Mouse (Mus musculus) frontal cortex, postnatal 36 days (tissue): Measurements from ENCODE around the gene Rbp1.

ENCODE experiments used
- DNase-seq, 2 experiments: peaks; one replicate each; pipeline ENCODE4 v3.0.0; 2022; ENCODE audit warnings: low spot score in 2 of 2

Gene Rbp1

DNA sequence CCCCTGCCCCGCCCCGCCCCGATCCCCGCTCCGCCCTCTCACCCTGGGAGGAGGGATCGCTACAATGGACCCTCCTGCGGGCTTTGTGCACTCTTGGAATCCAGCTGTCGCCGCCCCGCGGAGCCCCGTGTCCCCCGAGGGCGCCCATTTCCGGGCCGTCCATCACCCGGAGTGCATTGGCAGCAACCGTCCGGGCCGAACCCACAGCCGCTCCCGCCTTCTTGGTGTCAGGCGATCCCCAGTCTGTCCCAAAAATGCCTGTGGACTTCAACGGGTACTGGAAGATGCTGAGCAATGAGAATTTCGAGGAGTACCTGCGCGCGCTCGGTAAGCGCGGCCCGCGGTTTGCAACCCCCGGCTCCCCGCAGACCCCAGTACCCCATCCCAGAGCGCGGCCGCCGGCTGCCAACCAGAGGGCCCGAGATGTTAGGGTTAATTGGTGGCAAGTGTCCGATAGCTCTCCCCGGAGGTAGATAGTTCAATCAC is 2.0 kb downstream of the Rbp1 start:
- no peak for DNase-seq

DNA sequence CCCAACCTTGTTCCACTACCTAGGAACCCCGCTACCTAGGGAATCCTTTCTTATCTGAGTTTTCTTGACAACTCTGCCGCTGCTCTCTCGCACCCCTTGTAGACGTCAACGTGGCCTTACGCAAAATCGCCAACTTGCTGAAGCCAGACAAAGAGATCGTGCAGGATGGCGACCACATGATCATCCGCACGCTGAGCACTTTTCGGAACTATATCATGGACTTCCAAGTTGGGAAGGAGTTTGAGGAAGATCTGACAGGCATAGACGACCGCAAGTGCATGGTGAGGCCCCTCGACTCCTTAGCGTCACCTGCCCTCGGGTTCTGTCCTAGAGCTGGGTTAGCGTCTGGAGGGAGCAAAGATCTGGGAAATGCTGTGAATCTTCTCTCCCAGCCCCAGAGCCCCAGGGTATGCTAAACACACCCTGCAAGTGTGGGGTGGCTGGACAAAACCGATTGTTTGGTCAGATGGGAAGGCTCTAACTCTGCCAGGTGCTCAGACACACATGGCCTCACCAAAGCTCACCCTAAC is 2.7 kb downstream of the Rbp1 start:
- DNase-seq = no peak

GRCm38 (mm10) chr9:98427906-98428517 is 5.3 kb downstream of the Rbp1 start:
- DNase-seq = no peak

DNA sequence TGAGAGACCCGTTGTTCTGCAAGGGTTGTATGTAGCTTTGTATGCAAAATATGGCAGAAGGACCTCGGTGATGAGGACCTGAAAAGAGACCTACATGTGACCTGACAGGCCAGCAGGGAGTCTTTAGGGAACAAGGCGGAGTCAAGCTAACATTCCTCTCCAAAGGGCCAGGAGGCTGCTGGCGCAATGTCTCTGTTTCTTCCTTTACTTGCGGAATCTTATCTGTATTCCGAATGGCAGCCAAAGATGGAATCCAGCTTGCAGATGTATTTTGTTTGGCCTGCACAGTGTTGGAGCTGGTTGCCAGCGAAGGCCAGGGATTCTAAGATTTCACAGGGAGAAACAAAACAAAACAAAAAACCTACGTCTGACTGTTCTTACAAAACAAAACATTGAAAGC is 6.0 kb downstream of the Rbp1 start:
- DNase-seq = no peak

DNA sequence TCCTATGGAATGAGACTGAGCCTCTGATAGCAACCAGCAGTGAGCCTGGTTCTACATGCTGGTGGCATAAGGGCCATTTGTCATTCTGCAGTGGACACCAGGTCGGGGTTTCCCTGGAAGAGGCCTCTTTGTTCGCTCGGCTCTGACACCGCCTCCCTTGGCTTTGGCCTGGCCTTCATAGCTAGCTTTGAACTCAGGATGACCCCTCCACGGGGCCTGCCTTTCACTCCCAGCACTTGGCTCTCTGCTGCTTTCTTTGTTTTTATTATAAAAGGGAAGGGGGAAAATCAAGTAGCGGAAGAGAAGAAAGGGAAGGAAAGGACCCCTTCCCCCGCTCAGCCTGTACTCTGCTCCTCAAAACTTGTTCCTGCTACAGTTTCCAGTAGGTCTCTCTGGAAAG is 7.0 kb downstream of the Rbp1 start:
- no peak for DNase-seq

DNA sequence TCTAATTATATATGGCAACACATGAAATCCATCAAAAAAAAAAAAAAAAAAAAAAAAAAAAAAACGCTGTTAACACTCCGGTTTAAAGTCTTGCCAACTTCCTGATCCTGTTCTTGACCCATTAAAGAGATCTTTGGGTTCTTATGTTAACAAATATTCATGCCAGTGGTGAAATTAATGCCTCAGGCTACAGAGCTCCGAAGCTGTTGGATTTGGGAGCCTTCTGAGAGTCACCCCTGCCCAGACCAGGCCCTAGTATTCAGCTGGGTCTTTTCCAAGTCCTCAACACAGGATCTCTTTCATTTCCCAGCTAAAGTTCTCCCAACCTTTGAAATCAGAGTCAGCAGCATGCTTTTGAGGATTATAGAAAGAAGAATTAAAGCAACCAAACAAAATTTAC is 7.8 kb downstream of the Rbp1 start:
- DNase-seq = no peak

DNA sequence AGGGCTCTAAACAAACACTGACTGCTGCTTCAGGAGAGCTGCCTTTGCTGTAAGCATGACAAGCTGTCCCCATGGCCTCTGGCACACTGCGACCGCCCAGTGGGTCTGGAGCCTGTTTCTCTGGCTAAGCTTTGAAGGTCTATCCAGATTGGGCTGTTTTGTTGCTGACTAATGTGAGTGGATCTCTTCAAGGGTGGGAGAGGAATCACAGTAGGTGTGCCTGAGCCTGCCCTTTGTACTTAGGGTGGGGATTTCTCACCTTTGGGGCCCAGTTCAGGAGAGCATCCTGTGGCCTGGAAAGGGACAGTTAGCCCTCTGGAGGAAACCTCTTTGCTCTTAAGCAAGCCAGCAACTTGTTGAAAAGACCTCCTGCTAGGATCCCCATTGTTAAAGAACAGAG is 10.3 kb downstream of the Rbp1 start:
- DNase-seq = no peak

DNA sequence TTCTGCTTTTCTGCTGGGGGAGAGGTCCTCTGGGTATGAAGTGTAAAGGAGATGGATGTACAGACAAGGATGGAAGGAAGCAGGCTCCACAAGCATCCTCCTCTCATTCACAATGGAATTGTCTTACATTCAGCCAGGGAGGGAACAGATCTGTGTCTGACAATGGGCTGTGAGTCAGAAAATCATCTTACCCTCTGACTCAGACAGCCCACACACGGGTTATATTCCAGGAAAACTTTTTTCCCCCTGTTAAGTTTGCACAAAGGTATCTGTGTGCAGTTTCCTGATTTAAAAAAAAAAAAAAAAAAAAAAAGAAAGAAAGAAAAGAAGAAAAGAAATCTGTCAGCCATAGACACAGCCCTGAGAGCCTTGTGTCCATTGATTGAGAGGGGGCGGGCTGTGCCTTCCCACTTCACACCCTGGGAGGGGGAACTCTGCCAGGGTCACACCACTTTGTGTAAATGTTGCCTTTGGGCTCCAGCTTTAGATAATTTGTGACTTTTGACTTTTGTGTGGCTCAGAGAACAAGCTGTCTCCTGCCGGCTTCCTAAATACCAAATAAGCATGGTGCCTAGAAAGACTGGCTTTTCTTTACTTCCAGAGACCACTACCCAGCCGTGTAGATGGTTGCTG is 11.3 kb downstream of the Rbp1 start:
- no peak for DNase-seq

GRCm38 (mm10) chr9:98437819-98438218 is 15.1 kb downstream of the Rbp1 start:
- DNase-seq = no peak

- no peak for DNase-seq
Observed at GRCm38 (mm10) chr9:98439091-98439490, 16.3 kb downstream of the Rbp1 start.

DNA sequence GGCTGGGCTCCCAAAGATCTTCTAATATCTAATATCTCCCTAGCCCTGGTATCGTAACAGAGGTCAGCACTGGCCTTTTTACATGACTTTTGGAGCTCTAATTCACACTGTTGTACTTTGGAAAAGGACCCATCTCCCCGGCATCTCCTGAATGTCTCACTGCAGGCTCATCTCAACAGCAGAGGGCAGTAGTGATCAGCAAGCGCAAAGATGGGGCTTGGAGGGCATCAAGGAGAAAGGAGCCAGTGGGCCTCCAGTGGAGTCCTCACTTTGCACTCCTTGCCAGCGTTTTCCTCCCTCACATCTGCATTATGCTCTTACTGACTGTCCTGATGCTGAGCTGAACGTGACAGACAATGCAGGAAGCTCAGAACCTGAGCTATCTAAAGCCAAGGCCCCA is 19.9 kb downstream of the Rbp1 start:
- peak in 1 of 2 experiments; percentile 19 for DNase-seq

GRCm38 (mm10) chr9:98445359-98446149 is 22.8 kb downstream of the Rbp1 start:
- DNase-seq = no peak

DNA sequence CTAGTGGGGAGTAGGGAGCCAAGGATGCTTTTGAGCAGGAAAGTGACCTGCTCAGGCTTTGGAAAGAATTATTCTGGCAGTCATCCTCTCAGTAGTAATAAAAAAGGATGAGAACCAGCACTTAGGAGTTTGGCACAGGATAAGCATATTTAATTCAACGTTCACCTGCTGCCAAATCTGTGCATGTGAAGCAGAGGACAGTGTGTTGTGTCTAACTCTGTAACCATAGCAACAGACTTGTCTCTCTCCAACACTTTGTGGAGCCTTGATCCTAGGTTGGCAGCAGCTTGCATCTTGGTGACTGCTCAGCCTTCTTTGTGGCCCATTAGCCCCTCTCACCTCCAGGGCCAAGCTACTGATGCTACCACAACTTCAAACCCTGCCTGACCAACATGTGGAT is 28.2 kb downstream of the Rbp1 start:
- no peak for DNase-seq

- no peak for DNase-seq
Observed at GRCm38 (mm10) chr9:98466709-98467108, 43.9 kb downstream of the Rbp1 start.

- DNase-seq = no peak
Observed at GRCm38 (mm10) chr9:98480172-98480749, 57.5 kb downstream of the Rbp1 start.

GRCm38 (mm10) chr9:98482256-98482655 is 59.5 kb downstream of the Rbp1 start:
- no peak for DNase-seq

GRCm38 (mm10) chr9:98485020-98485419 is 62.3 kb downstream of the Rbp1 start:
- DNase-seq = no peak

DNA sequence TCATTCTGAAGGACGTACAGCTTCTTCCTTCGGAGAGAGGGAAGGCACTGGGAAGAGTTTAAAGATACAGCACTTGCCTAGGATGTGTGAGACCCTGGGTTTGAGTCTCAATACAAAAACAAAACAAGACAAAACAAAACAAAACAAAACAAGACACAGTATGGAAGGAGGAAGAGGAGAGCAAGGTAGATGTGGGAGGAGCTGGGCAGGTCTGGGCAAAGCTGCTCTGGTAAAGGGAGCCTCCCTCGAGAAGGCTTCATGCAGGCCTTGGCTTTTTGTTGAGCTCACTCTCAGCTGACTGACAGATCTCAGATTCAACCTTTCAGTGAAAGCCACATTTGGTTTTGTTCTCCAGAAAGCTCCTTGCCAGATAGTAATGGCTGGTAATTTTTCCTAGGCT is 63.1 kb downstream of the Rbp1 start, which contains the start of gene Rbp2:
Gene Rbp2, plus strand, starts transcription at position 301 of the 400 bp plus-strand sequence.
- no peak for DNase-seq

- no peak for DNase-seq
Observed at GRCm38 (mm10) chr9:98487273-98487672, 64.5 kb downstream of the Rbp1 start.

DNA sequence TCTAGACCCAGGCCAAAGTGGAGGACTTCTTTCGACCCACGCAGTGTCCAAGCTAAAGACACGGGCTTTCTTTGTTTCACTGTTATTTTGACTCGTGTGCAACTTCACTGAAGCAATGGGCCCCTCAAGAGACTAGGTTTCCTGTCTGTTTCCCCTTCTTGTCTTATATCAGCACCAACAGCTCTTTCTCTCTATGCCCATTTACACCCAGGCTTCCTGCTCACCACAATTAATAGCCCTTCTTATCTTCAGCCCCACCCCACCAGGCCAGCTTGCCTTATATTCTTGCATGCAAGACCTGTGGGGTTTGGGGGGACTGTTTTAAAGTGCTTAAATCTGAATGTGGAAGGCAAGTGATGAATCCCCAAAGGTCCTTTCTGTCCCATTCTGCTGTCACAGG is 66.8 kb downstream of the Rbp1 start:
- DNase-seq = no peak

- DNase-seq = no peak
Observed at GRCm38 (mm10) chr9:98490128-98490527, 67.4 kb downstream of the Rbp1 start.

DNA sequence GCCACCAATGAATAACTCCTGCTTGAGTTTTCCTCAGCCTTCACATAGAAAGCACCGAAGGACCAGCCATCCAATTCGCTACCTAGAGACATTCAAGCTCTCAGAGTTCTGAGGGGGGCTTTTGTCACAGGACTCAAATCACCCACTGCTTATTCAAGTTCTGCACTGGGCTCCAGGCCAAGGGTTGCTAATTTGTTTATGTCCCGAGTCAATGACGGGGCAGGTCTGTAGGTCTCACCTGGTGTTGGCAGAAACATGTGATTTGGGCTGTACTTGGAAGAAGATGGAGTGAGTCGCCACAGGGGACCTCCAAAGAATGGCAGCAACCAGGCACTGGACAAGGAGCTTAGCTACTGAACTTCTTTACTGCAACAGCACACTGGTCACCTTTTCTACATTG is 68.3 kb downstream of the Rbp1 start:
- DNase-seq = no peak
